Mouse (Mus musculus) kidney, adult 2 months (tissue): ENCODE data around the gene Nfia. TPM values are rescaled to one million over a fixed set of nuclear protein-coding genes. Genes with fewer than 3 reads are reported as not detected.

Source experiments
- DNase-seq: peaks from one replicate; pipeline ENCODE4 v3.0.0; 2021
- H3K27ac ChIP-seq: fragments of 200-500 bp; 2 replicates; pipeline ENCODE4 v1.5.1; 2012; ENCODE audit warnings: low read depth, low read length, control low read depth, inconsistent platforms; ENCODE audit not compliant: insufficient read depth
- H3K27me3 ChIP-seq: fragments of 200-500 bp; replicated peaks from 2 replicates; pipeline ENCODE4 v1.6.1; 2012; ENCODE audit warnings: mild to moderate bottlenecking, moderate library complexity, low read length, inconsistent platforms; ENCODE audit not compliant: control insufficient read depth, insufficient read depth
- H3K36me3 ChIP-seq: fragments of 200-500 bp; 2 replicates; pipeline ENCODE4 v1.6.1; 2012; ENCODE audit warnings: mild to moderate bottlenecking, moderate library complexity, low read length, inconsistent platforms; ENCODE audit not compliant: control insufficient read depth, insufficient read depth
- H3K4me1 ChIP-seq: fragments of 200-500 bp; 2 replicates; pipeline ENCODE4 v1.6.1; 2011; ENCODE audit warnings: low read length; ENCODE audit not compliant: control insufficient read depth, insufficient read depth
- H3K4me3 ChIP-seq: fragments of 200-500 bp; 2 replicates; pipeline ENCODE4 v1.5.1; 2011; ENCODE audit warnings: mild to moderate bottlenecking, low read depth, low read length, control low read depth; ENCODE audit not compliant: insufficient read depth
- CTCF ChIP-seq: fragments of 200-500 bp; conservative IDR thresholded peaks from 2 replicates; pipeline ENCODE4 v1.5.1; 2011; ENCODE audit warnings: low read depth, mild to moderate bottlenecking, control low read depth, low read length, moderate library complexity, mixed read lengths; ENCODE audit not compliant: insufficient read depth, insufficient read length
- POLR2A ChIP-seq: fragments of 200-500 bp; IDR thresholded peaks from one replicate; pipeline ENCODE4 v1.6.1; 2011; ENCODE audit warnings: low read depth, low read length, control low read depth
- WGBS: fragments of 180-500 bp; shearing (Covaris S2); methylation state at CpG from one replicate; pipeline ENCODE4 v1.1.7; 2018; 5-methylcytosine and 5-hydroxymethylcytosine counted together
- polyA plus RNA-seq: library from polyadenylated mRNA; depleted of rRNA; stranded (reverse); fragments of >200 nt; gene quantifications from 2 replicates; pipeline ENCODE4 v1.2.3, GENCODE M21; 2012

The Nfia gene
- polyA plus RNA-seq, 1 experiment: 46.5 TPM

DNA sequence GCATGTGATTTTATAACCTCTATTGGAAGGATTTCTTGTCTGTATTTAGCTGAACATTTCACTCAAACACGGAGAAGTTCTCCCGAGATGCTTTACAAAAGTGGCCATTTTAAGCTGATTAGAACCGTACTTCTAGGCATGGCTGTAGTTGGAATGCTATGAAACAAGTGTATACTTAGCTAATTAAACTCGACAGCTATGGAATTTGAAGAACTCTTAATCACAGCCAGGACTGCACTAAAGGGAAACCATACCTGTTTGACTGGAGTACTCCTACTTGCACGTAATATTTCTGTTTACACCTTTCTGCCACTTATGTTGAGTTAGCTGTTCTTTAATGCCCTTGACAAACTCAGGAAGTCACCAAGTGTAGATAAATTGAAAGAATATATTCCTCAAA, 79.2 kb downstream of the Nfia start:
- no peak for DNase-seq
- Histone ChIP-seq H3K4me1 (peaks cover 5% of the 10 kb centered on the region; the same call in 1 of the 2 replicates), H3K27ac (no peak overlapping the region), H3K4me3 (no peak overlapping the region), H3K27me3 (no peaks in the 10 kb centered on the region), H3K36me3 (no peaks in the 10 kb centered on the region; the same call in 1 of the 2 replicates)
- 77% methylated on average over 5 of the region's 5 CpGs for WGBS
- TF ChIP-seq POLR2A (no peak), CTCF (no peak)

DNA sequence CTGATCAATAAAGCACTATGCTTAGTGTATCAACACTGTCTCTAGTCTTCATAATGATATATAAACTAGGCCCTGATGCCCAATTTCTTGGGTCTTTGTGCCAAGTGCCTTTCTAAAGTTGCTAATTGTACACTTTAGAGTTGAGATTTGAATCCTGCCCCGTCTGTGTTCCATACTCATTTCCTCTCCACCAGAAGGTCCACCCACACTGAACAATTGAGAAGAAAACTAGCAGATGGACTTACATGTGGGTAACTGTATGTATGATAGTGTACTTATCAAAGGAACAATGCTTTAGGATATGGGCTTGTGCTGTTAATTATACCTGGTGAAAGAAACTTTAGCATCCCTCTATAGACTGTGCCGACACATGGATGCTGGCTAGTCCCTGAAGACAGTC, 80.1 kb downstream of the Nfia start:
- DNase-seq: no peak
- peaks cover 5% of the 10 kb centered on the region; the same call in 1 of the 2 replicates for H3K4me1 ChIP-seq
- no peak overlapping the region for H3K4me3 ChIP-seq
- no peak overlapping the region for H3K27ac ChIP-seq
- TF ChIP-seq CTCF (no peak), POLR2A (no peak)
- 88% methylated on average over 2 of the region's 2 CpGs for WGBS
- no peaks in the 10 kb centered on the region for H3K27me3 ChIP-seq
- no peaks in the 10 kb centered on the region; the same call in 1 of the 2 replicates for H3K36me3 ChIP-seq

DNA sequence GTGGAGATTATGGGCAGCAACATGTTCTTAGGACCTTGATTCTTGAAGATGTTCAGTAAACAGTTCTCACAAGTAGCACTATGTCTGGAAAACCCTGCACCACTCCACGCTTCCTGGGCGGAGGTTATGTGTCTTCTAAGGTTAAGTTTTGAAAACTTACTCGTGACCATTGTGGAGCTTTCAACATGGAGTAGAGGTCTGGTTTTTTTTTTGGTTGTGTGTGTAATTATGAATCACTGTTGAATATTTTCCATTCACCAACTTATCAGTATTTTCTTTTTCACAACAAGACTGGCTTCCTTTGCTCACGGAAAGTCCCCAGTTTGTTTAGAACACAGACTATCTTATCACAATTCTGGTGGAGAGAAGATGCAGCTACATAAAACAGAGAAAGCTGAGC, 82.2 kb downstream of the Nfia start:
- peaks cover 5% of the 10 kb centered on the region; the same call in 1 of the 2 replicates for H3K4me1 ChIP-seq
- H3K27me3 ChIP-seq: no peaks in the 10 kb centered on the region
- WGBS: 75% methylated on average over 4 of the region's 4 CpGs
- H3K4me3 ChIP-seq: no peak overlapping the region
- no peak overlapping the region for H3K27ac ChIP-seq
- no peak for DNase-seq
- TF ChIP-seq CTCF (no peak), POLR2A (no peak)
- no peaks in the 10 kb centered on the region; the same call in 1 of the 2 replicates for H3K36me3 ChIP-seq

DNA sequence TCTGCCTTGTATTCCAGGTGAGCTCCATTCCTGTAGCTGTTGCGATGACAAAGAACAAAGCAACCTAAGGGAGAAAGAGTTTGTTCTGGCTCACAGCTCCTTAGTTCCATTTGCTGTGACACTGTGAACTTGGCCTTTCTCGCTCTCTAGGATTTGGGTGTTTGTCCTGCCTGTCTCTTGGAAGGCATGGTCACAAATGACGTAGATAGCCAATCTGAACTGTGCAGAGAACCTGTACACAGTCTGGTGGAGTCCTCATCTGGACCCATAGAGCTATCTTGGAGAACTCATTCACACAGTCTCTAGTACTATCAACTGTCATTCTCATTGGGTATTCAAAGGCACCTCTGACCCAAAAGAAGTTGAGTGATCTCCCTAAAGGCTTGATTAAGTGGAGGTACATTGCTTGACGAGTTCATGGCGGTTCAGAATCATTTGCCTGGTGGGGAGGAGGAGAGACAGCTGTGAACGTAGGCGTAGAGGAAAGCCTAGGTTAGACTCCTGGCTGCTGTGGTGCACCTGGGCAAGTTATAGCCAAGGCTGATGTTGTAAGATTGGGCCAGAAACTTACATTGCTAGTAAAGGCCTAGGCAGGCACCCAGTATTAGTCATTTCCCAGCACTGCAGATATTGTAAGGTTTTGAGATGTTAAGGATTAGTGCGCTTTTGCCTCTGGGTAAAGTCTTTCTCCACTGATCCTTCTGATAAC, 83.3 kb downstream of the Nfia start:
- TF ChIP-seq POLR2A (no peak), CTCF (no peak)

DNA sequence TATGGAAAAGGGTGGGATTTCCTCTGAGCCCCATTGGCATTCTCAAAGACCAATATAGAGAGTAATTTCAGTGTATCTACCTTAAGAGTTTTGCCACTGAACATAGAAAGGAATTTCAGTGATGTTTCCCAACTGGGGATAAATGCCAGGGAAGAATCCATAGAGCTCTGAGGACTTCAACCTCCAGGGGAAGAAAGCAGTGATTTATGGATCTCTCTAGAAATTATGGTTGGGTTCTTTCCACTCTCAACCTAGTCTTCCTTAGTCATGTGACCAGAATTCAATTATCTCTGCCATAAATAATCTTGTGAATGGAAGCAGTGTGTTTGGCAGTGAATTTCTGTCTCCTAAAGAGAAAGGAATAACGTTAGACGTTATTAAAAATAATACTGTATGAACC, 85.0 kb downstream of the Nfia start:
- DNase-seq: no peak
- Histone ChIP-seq H3K27me3 (no peaks in the 10 kb centered on the region), H3K27ac (no peak overlapping the region), H3K4me1 (peaks cover 5% of the 10 kb centered on the region; the same call in 1 of the 2 replicates), H3K4me3 (no peak overlapping the region), H3K36me3 (no peaks in the 10 kb centered on the region)
- 60% methylated on average over 2 of the region's 2 CpGs for WGBS
- TF ChIP-seq POLR2A (no peak), CTCF (no peak)

More for the DNA sequence above, 83.3 kb downstream of the Nfia start:
- WGBS: 96% methylated on average over 8 of the region's 8 CpGs
- H3K36me3 ChIP-seq: no peaks in the 10 kb centered on the region
- H3K27ac ChIP-seq: no peak overlapping the region
- peaks cover 5% of the 10 kb centered on the region; the same call in 1 of the 2 replicates for H3K4me1 ChIP-seq
- H3K27me3 ChIP-seq: no peaks in the 10 kb centered on the region
- DNase-seq: no peak
- H3K4me3 ChIP-seq: no peak overlapping the region

DNA sequence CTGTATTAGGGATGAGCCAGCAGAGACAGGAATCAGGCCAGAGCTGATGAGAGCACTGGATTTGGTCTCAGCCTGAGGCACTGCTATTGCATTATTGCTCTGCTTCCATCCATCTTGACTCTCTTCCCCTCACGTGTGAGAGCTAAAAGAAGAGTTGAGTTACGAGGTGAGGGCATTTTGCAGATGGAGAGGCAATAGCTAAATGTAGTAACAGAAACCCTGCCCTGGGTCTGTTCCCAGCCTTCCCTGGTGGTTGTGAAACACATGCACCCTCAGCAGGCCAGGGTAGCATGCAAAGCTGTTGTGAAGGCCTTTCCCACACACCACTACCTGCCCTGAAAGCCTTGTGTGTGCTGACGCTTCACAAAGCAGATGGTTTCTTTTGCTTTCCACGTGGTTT, 86.9 kb downstream of the Nfia start:
- TF ChIP-seq CTCF (no peak), POLR2A (no peak)
- no peaks in the 10 kb centered on the region for H3K27me3 ChIP-seq
- H3K4me1 ChIP-seq: peaks cover 5% of the 10 kb centered on the region; the same call in 1 of the 2 replicates
- H3K27ac ChIP-seq: no peak overlapping the region
- DNase-seq: no peak
- 74% methylated on average over 4 of the region's 4 CpGs for WGBS
- H3K36me3 ChIP-seq: no peaks in the 10 kb centered on the region
- no peak overlapping the region for H3K4me3 ChIP-seq

DNA sequence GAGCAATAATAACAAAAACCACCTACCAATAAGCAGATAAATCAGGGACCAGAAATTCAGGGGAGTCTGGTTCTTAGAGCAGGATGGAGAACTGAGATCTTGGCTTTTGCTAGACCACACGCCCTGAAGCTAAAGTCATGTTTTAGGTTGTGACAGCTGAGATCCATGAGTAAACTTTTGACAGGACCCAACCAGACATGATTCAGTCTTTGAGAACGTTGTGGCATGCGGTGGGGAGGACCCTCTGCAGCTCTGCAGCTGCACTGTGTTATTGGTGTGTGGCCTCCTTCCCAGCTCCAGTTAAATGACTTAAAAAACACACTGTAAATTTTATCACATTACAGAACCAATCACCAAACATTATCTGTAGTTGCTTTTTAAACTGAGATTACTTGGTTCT, 87.8 kb downstream of the Nfia start:
- Histone ChIP-seq H3K27me3 (no peaks in the 10 kb centered on the region), H3K4me3 (no peak overlapping the region), H3K4me1 (peaks cover 4% of the 10 kb centered on the region; the same call in 1 of the 2 replicates), H3K36me3 (no peaks in the 10 kb centered on the region), H3K27ac (no peak overlapping the region)
- WGBS: 63% methylated on average over 3 of the region's 3 CpGs
- DNase-seq: no peak
- TF ChIP-seq POLR2A (no peak), CTCF (no peak)
